Mouse (Mus musculus) right cerebral cortex, postnatal 25 days (tissue): ENCODE measurements around the gene Unc93a2.
"Not testable (repeated sequence)": the region's sequence is repeated elsewhere in the genome, so short reads cannot be mapped to it uniquely, and the experiment has no call there.

Experiments
- DNase-seq: peaks from one replicate; pipeline ENCODE4 v3.0.0; 2022

The Unc93a2 gene

DNA sequence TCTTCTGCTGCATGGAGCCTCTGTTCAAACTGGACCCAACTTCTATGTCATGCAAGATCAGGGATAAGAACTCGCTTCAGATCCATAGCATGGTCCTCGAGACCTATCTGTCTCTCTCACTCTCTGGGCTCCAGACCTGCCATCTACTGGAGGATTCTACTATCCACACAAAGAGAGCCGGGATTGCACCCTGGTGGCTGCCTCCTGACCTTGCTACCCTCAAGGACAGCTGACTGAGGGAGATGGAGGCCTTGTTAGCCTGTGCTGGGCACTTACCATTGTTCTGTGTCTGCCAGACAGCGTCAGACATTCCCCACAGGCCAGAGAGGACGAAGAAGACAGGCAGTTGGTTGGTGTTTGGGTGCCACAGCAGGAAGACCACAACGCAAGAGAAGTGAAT, 15.9 kb downstream of the Unc93a2 start:
- DNase-seq = not testable (repeated sequence)

DNA sequence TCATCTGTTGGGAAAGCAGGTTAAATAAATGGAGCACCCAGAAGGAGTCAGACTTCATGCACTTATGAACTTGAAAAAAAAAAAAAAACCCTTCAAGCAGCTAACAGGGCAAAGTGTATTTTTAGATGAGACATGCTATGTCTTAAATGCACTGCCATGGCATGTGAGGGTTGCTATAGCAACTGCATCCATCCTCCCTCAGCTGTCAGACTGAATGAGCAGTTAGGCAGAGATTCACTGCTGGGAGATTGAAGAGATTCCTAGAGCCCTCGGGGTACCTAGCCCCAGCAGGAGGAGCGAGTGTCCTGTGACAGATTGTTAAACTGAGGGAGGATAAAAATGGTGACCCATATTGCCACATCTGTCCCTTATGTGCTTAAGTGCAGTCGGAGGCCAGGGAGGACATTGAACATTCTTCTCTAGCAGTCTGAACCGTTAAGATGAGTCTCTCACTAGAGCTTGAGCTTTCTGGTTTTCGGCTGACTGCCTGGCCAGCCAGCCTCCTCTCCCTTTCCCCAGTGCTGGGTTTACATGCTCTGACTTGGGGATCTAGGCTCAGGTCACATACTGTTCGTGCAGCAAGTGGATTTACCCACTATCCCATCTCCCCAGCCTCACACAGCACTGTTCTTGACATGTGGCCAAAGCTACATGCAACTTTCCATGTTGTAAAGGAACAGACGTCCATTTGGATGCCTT, 18.4 kb downstream of the Unc93a2 start:
- not testable (repeated sequence) for DNase-seq

DNA sequence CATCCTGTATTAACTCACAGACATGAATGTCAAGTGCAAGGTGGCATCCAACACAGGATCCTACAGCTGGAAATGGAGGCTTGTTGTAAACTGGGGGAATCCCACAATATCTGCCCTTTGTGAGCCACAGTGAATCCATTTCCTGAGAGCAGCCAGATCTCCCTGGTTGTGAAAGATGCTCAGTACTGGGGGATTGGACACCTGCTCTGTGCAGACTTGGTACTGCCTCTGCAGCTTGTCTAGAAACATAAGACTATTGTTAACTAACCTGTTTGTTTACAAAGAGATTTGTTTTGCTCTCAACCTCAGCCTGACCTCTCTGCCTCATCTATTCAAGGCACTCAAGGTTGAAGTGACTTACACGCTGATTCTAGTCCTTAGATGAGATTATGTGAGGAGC, 19.0 kb downstream of the Unc93a2 start:
- DNase-seq = not testable (repeated sequence)

DNA sequence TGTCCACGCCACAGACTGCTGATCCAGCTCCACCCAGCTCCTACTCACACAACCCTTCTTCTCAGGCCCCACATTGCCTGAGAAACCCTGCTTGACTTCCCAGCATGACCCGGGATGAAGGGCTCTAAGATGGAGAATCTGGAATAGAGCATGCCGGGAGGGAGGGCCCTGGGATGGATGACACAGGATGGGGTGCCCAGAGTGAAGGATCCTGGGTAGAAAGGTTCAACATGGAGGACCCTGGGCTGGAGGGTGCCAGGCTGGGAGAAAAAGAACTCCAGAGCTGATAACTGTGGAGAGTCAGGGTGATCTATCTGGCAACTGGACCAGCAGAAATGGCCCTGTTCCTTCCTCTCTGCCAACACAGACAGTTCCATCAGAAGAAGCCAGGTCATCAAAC, 19.6 kb downstream of the Unc93a2 start:
- not testable (repeated sequence) for DNase-seq

DNA sequence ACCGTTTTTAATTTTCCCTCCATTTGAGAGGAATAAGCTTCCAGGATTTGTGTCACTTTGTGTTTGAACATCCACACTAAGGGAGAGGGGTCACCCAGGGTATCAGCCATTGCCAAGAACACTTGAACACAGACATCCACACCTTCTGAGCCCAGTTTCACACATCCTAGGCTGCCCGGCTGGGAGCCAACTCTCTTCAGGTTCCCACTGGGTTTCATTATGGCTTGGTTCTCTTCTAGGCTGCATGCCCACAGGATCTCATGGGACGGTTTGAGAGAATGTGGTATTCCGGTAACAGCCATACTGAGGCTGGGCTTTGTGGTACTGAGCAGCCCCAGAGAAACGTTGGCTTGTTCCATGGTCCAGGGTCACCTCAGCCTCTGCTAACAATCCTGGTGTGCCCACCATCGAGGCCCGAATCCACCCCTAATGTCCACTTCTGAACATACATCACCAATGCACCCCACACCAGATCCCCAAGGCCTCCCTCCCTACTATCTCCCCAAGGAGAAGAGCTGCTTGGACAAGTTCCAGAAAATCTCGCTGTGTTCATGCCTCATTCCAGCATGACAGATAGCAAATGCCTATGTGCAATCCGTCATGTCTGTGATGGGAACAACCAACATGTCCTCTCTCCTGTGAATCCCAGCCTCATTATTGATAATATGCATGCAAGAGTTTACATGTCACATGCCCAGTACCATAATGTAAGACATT, 24.4 kb downstream of the Unc93a2 start:
- not testable (repeated sequence) for DNase-seq

DNA sequence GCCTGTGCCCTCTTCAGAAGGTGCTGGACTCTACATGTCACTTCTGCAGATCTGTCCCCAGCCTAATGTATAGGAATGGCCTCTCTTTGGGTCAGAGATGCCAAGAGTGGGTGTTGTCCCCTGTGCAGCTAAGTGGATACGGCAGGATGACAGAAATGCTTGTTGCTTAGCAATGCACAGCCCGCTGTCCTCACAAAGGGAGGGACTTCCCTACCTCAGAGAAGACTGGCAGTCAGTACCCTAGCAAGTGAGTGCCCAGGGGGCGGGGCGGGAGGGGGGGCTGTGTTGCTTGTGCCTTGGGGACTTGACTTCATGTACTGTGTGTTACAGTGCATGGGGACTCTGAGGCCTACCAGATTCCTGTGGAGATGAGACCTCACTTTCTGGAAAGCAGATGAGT, 25.5 kb downstream of the Unc93a2 start:
- DNase-seq = not testable (repeated sequence)

DNA sequence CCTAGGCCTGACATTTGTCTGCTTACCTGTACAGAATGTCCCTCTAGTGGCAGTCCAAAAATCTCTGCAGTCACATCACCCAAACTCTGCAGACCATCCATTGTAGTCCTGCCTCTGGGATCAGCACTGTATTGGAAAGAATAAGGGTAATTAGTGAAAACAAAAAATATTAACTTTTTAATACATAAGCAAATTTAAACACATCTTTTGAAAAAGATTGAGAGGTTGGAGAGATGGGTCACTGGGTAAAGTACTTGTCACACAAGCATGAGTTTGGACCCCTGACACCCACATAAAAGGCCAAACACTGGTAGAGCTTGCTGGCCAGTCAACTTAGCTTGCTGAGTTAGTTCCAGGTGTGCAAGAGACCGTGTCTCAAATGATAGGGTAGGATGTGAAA, 32.7 kb downstream of the Unc93a2 start, which contains the start of gene Ttll2:
Ttll2 (minus strand) TSS at position 101 of the 400 bp plus-strand sequence.
- not testable (repeated sequence) for DNase-seq

DNA sequence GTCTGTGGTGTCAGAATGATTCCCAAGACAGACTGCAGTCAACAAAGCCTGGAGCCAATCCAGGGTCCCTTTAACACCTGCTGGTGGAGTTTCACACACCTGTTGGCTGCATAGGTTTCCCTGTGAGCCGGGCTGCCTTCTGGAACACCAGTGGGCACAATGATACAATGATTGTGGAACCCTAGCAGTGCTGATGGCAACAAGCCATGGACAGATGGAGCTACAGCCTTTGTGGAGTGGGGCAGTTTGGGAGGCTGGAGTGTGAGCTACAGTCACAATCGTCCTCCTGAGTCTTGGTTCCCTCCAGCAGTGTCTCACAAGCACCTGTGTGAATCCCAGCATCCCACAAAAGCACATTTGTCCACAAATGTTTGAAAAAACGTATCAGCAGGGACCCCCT, 36.5 kb downstream of the Unc93a2 start:
- DNase-seq = not testable (repeated sequence)

DNA sequence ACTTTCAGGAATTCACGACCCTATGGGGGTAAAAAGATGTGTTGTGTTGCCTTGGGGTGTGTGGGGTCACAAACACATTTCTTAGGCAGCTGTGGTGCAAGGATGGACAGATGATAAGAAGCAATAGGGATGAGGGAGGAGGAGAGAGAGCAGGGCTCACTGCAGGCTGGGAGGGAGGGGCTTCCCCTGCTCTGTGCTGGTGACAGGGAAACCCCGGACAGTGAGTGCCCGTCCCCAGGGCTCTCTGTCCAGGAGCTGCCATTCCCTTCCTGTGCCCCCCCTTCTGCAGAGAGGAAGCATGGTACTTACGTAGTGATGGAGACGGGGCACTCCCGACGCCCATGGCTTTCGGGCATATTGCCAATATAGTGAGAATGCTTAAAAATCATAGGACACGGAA, 47.9 kb downstream of the Unc93a2 start:
- not testable (repeated sequence) for DNase-seq

DNA sequence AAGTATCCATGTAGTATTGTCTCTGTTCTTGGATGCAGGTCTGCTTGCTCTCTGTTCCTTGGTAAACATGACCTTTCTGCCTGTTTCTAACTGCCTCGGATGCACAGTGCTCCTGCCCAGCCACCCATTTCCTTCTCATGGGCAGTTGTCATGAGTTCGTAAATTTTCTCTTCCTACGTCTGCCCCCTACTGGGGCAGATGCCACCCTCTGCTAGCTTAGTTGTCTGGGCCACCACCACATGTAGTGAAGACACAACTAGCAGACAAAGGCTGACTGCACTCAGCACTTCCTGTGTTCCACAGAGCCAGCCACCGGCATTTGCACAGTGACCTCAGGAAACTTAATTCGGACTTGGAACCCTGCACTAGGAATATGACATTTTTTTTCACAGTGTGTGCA, 52.5 kb downstream of the Unc93a2 start:
- not testable (repeated sequence) for DNase-seq

DNA sequence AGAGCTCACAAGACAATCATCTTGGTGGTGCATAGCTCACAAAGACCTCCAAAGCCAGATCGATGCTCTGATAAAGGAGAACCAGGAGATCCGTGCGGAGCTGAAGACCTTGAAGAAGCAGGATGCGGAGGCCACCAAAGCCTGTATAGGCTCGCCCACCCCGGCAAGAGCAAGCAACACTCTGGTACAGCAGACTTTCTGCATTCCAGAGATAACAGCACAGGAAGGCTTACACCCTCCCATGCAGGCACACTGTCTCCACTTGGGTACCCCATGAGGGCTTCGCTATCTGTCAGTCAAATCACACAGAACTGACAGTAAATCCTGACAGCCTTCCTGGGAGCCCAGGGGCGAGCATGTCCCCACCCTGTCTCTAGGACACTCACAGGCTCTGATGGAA, 58.8 kb downstream of the Unc93a2 start:
- DNase-seq = not testable (repeated sequence)

DNA sequence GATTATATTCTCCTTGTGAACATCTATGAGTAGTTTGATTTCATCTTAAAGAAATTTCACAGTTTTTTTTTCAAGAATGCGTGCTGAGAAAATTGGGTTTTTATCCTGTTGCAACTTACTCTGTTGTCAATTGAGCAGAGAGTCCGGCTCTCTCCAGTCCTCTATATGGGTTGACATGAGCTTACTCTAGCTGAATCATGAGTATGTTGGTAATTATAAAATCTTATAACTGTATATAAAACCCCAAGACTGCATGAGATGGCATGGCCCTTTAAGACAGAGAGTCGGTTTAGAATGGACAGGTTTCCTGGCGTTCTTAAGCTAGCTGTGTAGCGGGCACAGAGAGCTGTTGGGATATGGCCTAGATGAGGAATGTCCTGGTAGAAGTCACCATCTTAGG, 60.9 kb downstream of the Unc93a2 start, which contains the start of gene Tcp10a:
Tcp10a (plus strand) TSS at position 301 of the 400 bp plus-strand sequence.
- DNase-seq = not testable (repeated sequence)

DNA sequence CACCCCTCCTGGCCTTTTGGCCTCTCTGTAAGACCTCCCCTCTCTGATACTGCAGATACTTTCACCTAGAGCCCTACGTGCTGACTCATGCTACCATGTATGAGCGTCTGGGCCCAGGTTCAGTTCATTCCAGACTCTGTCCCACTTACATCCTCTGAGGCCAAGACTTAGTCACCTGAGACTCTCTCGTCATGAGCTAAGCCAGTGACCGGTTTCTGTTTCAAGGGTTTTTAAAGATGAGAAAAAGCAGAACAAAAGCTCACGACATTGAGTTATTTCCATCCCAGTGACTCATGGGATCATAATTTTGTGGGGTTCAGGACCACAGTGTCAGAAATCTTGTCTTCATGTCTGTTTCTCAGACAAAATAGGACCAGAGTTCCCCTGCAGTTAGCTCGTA, 65.5 kb downstream of the Unc93a2 start:
- not testable (repeated sequence) for DNase-seq

DNA sequence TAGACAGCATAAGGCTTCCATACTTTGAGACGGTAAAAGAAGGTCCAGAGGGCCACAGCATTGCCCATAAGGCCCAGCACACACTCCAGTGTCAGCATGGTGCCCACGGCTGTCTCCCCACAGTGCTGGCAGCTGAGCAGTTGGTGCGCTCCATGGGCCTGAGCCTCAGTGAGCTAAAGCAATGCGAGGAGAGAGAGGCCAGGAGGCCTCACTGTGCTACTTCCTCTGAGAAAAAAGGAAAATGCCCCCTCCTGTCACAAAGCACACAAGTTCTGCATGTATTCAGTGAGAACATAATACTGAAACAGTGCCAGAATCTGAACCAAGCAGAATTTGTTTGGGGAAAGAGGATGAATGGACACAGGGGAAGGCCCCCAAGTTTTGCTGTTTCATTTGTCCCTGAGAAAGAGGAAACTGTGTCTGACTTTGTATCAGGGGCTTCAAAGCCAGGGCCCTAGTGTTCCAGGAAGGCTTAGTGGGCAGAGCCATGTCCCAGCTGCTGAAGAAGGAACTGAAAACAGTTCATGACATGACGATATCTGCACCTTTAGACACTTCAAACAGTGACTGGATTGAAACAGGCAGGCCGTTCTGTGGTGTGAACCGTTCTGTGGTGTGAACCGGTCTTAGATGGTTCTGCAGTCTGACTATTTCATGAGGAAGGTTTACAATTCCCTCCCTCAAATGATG, 69.4 kb downstream of the Unc93a2 start:
- not testable (repeated sequence) for DNase-seq
